Mouse (Mus musculus): Measurements from ENCODE around the gene Ubiad1.

Gene Ubiad1

DNA sequence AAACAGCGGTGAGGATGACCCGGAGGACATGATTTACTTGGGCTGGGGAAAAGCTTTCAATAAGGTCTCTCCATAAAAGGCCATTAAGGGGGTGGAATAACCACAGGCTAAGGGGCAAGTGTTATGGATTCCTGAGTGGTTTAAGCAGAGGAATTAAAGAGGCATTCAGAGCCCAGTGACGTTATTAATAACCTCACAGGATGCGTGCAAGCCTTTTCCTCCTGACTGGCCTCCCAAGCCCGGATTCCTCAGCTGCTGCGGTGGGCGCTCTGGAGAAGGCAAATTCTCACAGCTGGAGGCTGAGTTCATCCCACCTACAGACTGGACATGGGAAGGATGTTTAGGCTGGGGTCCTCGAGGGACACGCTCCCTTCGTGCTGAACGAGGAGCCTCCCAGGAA lies 39.8 kb downstream of the Ubiad1 start:
- DNase-seq (ENCODE audit: low spot score in 2 of 2): no peak

DNA sequence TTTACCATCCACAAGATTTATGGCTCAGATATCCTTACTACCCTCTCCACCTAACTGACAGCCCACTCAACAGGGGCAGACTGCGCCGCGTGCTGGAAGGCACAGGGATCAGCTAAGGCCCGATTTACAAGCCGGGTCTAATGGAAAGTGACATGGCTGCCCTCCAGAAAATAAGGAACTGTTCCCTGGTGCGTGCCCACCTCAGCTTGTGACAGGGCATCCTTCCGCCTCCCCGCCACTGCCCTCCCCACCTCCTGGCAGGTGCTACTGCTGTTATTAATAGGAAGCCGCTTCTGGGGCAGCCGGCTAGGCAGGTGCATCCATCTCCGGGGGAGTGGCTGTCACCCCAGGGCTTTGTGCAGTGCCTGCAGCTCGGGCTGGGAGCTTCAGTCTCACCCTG lies 41.2 kb downstream of the Ubiad1 start:
- DNase-seq (ENCODE audit: low spot score in 2 of 2): no peak

DNA sequence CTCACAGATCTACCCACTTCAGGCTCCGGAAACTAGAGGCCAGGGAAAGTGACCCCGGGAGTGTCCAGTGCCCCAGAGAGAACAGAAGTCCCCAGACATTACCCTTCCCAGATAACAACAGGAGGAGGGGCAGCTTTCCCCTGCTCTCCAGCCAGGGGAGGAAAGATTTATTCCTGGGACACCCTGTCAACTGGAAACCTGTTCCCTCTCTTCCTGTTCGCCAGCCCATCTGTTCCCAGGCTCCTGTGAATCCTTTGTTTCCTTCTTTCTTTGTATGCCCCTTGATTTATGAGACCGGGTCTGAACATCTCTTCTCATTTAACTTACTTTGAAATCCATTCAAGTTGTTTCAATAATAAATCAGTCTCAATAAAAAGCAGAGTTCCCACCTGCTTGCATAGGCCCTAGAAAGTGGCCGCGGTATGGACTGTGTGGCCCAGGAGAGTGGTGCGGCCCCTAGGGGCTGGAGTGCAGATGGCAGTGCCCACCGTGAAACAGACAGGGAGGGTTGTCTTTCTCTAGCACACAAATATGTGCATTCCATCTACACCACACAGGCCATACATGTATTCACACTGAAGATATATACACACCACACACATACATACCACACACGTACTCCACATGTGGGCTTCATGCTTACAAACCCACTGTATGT lies 45.0 kb downstream of the Ubiad1 start:
- DNase-seq (ENCODE audit: low spot score in 2 of 2): no peak

DNA sequence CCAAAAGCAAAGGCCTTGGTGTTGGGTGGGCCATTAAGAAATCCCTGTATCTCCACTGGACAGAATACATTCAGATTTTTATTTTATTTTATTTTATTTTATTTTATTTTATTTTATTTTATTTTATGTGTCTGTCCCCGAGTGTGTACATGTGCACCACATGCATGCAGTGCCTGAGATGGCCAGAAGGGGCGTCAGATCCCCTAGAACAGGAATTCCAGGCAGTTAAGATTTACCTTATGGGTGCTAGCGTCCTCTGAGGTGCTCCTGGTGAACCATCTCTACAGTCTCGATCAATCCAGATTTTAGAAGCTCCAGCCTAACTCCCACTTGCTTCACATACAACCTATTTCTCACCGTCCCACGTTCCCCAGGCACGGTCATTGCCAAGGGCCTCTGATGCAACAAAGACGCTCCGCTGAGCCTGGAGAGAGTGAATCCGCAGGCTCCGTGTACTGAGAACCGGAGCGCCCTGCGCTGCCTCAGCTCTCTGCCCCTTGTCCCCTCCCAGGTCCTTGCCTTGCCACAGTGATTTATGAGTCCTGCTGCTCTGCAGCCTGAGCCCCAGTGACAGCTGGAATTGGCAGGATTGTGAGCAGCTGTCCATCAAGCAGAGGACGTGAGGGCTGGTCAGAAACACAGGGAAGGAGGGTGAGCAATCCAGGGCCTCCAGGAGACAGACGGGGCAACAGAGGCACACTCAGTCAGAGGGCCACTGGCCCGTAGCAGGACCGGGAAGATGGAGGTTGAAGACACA lies 46.9 kb downstream of the Ubiad1 start:
- no peak for DNase-seq (ENCODE audit: low spot score in 2 of 2)

- DNase-seq (ENCODE audit: low spot score in 2 of 2): no peak
Observed at GRCm38 (mm10) chr4:148397113-148397512, 47.5 kb downstream of the Ubiad1 start.

DNA sequence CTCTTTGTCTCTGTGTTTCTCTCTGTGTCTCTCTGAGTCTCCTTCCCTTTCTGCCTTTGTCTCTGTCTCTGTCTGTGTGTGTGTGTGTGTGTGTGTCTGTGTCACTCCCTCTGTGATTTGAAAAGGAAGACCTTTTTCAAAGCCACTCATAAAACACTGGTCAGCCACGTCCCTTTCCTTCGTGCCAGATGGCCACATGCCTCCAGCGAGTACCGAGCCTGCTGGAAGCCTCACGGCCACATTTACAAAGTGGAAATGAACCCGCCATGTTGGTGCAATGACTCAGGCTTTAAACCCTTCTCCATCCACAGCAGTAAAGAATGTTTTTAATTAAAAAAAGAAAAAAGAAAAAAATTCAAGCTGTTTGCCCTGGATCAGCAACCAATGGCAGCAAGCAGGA lies 48.7 kb downstream of the Ubiad1 start:
- no peak for DNase-seq (ENCODE audit: low spot score in 2 of 2)

GRCm38 (mm10) chr4:148395198-148395597 lies 49.4 kb downstream of the Ubiad1 start:
- no peak for DNase-seq (ENCODE audit: low spot score in 2 of 2)

- DNase-seq (ENCODE audit: low spot score in 2 of 2): no peak
Observed at GRCm38 (mm10) chr4:148391714-148392310, 52.8 kb downstream of the Ubiad1 start.

DNA sequence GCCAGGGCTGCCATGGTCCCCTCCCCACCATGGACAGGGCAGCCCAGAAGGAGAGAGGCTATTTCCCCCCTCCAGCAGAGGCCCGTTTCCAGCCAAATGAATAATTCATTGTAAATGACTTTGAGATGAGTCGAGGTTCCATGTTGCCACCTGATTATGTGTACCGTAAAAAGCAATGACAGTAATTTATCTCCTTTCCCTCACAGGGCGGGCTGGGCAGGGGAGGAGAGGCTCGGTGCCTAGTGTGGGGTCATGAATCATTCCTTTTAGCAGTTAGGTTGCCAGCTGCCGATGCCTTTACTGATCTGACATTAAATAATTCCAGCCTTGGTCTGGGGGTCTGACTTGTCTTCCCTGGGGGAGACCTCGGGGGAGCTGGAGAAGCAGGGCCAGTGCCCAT lies 54.9 kb downstream of the Ubiad1 start:
- no peak for DNase-seq (ENCODE audit: low spot score in 2 of 2)

DNA sequence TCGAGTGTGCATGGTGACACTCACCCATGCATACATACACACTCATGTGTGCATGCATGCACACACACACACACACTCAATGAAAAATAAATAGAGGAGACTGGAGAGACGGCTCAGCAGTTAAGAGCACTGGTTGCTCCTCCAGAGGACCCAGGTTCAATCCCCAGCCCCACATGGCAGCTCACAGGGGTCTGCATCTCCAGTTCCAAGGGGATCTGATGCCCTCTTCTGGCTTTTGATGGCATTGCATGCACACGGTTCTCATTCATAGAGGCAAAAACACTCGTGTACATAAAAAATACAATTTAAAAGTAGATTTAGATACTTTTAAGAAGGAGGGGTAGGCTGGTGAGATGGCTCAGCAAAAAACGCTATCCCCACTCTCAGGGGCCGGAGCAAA lies 55.5 kb downstream of the Ubiad1 start:
- DNase-seq (ENCODE audit: low spot score in 2 of 2): no peak

DNA sequence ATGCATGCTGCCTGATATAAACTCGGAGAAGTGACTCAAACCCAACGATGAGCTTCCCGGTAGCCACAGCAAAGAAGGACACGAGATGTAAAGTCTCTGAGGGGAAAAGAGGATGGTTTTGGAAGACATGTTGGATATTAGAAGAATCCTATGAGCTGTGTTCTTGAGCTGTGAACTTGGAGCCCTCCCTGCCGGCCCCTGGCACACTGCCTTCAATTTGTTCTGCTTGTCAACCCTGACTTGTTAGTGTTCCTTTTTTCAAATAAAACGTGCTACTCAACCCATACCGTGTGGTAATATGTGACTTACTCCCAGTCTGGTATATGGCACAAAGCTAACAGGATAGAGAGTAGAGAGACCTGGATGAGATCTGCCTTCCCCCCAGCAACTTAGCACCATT lies 59.3 kb downstream of the Ubiad1 start:
- DNase-seq (ENCODE audit: low spot score in 2 of 2): no peak
